Mouse (Mus musculus) heart, adult 9 months (tissue): ENCODE measurements around the gene Naxe.

Experiments
- DNase-seq, 2 experiments: peaks; one replicate each; pipeline ENCODE4 v3.0.0; 2022; ENCODE audit warnings: low spot score in 2 of 2

The Naxe gene

DNA sequence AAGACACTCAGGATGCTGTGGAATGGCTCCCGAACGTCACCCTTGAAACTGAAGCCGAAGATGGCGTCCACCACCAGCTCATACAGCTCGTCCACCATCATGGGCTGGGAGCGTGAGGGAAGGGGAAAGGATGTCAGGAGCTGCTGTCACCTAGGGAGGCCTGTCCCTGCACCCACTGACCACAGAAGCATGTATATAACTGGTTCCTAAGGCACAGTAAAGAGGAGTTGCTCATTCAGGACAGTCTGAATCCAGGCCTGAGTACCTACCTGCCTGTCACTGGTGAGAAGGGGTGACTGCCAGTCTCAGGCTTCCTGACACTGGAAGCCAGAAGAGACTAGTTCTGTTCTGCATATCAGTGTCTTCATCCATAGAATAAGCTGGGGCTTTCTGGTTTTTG lies 1.3 kb downstream of the Naxe start:
- DNase-seq, result no peak

GRCm38 (mm10) chr3:88049532-88049931 lies 8.8 kb downstream of the Naxe start:
- DNase-seq, result no peak

DNA sequence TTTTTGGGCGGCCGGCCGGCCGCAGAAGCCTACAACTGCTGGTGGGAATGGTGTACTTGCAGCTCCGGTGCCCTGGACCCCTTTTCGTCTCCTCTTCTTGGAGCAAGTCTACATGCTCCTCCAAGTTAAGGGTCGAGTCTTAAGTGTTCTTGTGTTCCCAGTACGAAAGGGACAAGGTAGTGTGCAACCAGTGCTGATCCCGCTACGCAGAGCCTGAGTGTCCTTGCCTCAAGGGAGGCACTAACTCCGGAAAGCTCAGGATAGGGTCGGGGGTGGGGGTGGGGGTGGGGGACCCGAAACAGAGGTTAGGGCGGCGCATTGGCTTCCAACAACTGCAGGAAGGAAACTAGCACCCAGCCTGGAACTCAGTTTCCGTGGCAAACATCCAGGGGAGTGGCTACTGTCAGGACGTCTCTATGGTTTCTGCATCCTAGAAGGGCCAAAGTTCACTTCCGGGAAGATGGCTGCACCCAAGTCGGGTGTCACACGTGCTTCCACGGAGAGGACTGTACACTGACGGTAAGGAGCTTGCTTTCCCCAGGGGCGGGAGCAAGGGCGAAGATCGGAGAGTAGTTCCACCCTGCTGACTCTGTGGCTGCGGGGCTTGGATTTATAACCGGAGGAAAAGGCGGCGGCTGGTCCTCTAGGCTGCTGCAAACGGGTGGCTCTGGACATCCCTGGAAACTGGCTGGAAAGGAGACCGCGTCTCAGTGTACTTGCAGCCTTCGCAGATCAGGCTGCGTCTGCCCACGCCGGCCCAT lies 15.5 kb downstream of the Naxe start, which contains the start of gene Gpatch4:
TSS of gene Gpatch4 (plus strand) at position 448 of the 761 bp plus-strand sequence.
- DNase-seq, result peak; percentile 91 to 93

GRCm38 (mm10) chr3:88035561-88036293 lies 22.6 kb downstream of the Naxe start:
- no peak for DNase-seq

DNA sequence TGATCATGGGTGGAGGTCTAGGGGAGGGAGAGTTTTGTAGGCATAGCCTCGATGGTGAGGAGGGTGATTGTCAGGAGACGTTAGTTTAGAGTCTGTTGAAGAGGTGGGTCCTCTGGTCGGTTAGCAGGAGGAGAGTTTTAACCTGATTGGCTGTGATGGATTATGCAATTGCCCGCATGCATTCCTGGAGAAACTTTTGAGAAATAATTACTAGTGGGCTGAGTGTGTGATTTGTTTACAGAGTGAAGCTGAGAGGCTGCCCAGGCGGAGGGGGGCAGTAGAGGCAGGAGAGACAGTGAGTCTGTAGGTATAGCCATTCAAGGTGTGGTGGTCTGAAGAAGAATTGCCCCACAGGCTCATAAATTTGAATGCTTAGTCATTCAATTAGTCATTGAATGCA lies 24.8 kb downstream of the Naxe start:
- DNase-seq, result no peak

GRCm38 (mm10) chr3:88030608-88031395 lies 27.5 kb downstream of the Naxe start:
- DNase-seq, result peak; percentile 33 to 47

DNA sequence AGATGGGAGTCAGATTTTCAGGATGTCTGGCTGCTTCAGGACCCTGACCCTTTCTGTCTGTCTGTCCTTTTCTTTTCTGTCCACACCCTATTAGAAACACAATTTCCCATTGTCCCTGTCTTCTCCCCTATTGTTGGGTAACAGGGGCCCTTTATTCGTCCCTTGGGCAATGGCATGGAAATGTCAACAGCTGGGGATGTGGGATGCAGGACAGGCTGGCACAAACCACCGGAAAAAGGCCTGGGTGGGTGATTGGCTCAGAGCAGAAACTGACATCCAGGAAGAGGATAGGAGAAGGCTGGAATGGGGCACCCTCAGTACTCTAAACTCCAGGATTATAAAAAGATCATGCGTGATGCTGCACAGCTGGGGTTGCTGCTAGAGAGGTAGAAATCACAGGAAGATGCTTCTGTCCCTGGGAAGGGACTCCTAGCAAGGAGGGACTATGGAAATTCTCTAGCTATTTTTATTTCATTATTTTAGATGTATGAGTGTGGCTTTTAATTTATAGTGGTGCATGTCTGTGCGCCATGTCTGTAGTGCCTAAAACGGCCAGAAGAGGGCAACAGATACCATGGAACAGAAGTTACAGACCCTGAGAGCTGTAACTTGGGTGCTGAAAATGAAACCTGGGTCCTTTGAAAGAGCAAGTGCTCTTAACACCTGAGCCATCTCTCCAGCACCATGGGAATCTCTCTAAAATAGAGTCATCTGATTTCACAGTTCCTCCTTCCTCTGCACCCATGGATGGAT lies 30.7 kb downstream of the Naxe start, which contains the start of gene Hapln2:
TSS of gene Hapln2 (minus strand) at position 150 of the 753 bp plus-strand sequence.
- DNase-seq, result no peak

DNA sequence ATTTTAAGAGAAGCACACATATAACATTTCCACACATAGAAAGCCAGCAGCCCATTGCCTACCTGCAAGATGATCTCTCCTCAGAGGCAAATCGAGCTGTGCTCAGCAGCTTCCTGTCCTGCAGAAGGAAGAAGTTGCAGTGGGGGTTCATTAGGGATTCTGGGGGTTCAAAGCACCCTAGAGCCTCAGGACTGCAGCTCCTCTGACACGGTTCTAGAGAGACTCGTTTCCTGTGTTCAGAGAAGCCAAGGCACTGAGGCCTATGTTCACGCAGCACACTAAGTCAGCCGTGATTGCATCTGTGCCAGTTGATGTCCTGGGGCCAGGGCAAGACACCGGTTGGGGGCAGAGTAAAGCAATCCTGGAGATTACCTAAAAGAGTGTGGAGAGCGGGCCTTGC lies 31.5 kb downstream of the Naxe start:
- DNase-seq, result no peak

GRCm38 (mm10) chr3:88023192-88024074 lies 34.9 kb downstream of the Naxe start:
- no peak for DNase-seq

DNA sequence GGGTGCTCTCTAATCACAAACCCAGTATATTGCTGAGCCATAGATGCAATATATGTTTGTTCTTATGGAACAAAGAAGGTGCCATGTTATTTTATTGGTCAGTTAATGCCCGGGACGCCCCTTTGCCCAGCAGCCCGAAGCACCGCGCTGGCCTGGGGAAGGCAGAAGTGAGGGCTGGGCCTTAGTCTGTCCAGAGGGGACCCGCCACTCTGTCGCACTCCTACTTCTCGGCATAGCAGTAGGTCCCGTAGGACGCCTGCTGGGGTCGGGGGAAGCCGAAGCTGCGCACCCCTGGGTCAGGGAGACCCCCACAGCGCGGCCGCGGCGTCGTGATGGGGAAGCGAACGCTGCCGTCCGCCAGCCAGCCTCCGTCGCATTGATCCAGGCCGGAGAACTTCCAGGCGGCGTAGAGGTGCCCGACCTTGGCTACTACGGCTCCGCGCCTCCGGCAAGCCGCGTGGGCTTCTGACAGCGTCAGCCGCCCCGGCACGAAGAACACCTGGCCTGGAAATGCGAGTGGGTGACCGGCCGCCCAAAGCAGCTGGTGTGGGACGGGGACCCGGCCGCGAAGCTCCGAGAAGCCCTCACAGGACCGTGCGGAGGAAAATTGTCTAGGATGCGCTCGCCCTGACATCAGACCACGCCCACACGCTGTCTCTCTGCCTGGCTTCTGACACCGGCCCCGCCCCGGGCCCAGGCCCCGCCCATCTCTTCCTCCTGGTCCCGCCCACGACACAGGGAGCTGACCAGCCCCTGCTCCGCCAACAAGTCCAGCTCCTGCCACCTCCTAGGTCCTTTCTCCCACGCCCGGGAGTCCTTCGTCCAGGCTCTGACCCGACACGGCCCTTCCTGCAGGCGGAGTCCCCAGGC lies 35.7 kb downstream of the Naxe start:
- DNase-seq, result peak; percentile 81 to 88

DNA sequence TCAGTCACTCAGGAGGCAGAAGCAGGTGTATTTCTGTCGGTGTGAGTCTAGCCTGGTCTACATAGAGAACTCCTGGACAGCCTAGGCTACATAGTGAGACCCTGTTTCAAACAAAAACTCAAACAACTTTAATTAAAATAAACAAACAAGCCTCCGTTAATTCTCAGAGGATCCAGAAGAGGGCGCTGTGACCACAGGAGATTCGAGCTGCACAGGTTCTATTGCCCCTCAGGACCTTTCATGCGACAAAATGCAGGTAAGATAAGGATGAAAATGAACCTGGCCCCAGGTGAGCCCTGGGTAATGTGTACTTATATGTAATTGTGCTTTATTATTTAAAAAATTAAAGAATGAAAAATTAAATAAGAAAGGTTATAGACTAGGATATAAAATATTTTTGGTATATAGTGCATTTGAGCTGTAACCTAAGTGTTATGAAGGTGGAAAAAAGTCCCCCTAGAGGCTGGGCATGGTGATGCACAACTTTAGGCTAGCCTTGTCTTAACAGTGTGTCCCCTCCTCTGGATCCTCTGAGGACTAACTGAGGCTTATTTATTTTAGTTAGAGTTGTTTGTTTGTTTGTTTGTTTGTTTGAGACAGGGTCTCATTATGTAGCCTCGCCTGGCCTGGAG lies 47.5 kb downstream of the Naxe start:
- DNase-seq, result peak in 1 of 2 experiments; percentile 17
